ENCODE assay signal across 19 mouse cellular contexts in the genomic region with DNA sequence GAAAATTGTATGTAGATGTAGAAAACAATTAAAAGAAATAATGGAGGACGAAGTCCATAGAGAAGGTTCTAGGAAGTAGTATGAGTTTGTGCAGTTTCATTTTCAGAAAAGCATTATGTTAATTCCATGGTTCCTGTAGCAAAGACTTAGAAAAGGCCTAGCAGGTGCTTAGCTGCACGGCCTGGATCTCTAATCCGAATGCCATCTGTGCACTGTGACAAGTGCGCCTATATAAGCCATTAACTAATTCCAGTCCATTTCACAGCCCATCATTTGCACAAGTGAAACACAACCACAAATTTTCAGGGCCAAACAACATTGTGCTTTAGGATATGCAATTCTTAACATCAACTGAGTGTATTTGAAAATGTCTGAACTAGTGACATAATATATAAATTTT.
DNase-seq lines count a peak whose midpoint lies in the region; ATAC-seq and TF ChIP-seq lines count a peak whose summit lies in the region.
"Had no signal": no experiment of that assay in that cellular context is flagged by ENCODE, and none has a peak within 500 bp of the region (broad histone marks: within the 10 kb centered on the region; RNA-seq: fewer than 3 reads in every experiment).

No protein-coding gene starts in this region.

- peak; percentile 71; the same call in 1 of the 2 replicates for ATAC-seq in forebrain, embryonic 15.5 days (replicated peaks)
- ATAC-seq in forebrain, postnatal 0 days: no peak
- ATAC-seq in liver, postnatal 0 days: no peak
- ATAC-seq: intestine, embryonic 16.5 days; midbrain, embryonic 16.5 days had no signal

- intact Hi-C loops in left cerebral cortex, postnatal 36 days (cut with DNase I): no loop called here

- H3K27ac ChIP-seq in forebrain, embryonic 15.5 days (replicated peaks): no peak overlapping the region
- no peak overlapping the region for H3K27ac ChIP-seq in forebrain, postnatal 0 days (ENCODE audit: low read depth, low read length)
- H3K27ac ChIP-seq in liver, postnatal 0 days (ENCODE audit: low read depth): no peak overlapping the region
- H3K27ac ChIP-seq: hindbrain, embryonic 15.5 days; liver, embryonic 13.5 days had no signal

- no peak overlapping the region for H3K4me3 ChIP-seq in forebrain, embryonic 15.5 days
- H3K4me3 ChIP-seq in forebrain, postnatal 0 days (ENCODE audit: low read depth, low read length): no peak overlapping the region
- no peak overlapping the region for H3K4me3 ChIP-seq in liver, postnatal 0 days (ENCODE audit: low read depth, low read length)
- H3K4me3 ChIP-seq: hindbrain, embryonic 15.5 days; liver, embryonic 13.5 days; megakaryocyte, embryonic 14.5 days had no signal

- TF ChIP-seq CTCF in forebrain, postnatal 0 days (IDR thresholded peaks at IDR 0.05; ENCODE audit: low read depth): no peak
- no peak for TF ChIP-seq CTCF in liver, postnatal 0 days (IDR thresholded peaks at IDR 0.05; ENCODE audit: low read depth)

- WGBS in forebrain, embryonic 15.5 days: 71% methylated on average over 4 of the region's 4 CpGs
- WGBS in forebrain, postnatal 0 days: 54% methylated on average over 4 of the region's 4 CpGs
- whole genome bisulfite sequencing in liver, postnatal 0 days (ENCODE audit: insufficient replicate concordance): 85% methylated on average over 4 of the region's 4 CpGs

- DNase-seq in cerebellum, adult 11-12 months: peak; percentile 8
- no peak for DNase-seq in cerebellum, postnatal 4 days (ENCODE audit: low spot score in 2 of 2)
- DNase-seq in forebrain, postnatal 0 days: no peak
- DNase-seq in brain, adult 2 months (ENCODE audit: low read depth, low spot score): peak; percentile 41
- peak; percentile 15 for DNase-seq in retina, adult 2 months (ENCODE audit: low read depth, low spot score)
- DNase-seq in liver, postnatal 0 days: no peak
- no peak for DNase-seq in left cerebral cortex, postnatal 36 days (ENCODE audit: low spot score in 2 of 2)
- DNase-seq: adrenal gland, postnatal 14 days; kidney, adult 9 months; kidney, postnatal 25 days; liver, embryonic 13.5 days; lung, embryonic 14.5 days; right cerebral cortex, postnatal 25 days; spleen, adult 18-20 months had no signal

- no peak overlapping the region for H3K4me2 ChIP-seq in forebrain, embryonic 15.5 days (replicated peaks)
- no peak overlapping the region for H3K4me2 ChIP-seq in forebrain, postnatal 0 days (ENCODE audit: low read depth)
- no peak overlapping the region for H3K4me2 ChIP-seq in liver, postnatal 0 days (ENCODE audit: low read depth, low read length)
- H3K4me2 ChIP-seq: hindbrain, embryonic 15.5 days; liver, embryonic 13.5 days; lung, embryonic 14.5 days had no signal

- H3K4me1 ChIP-seq in forebrain, embryonic 15.5 days: no peaks in the 10 kb centered on the region
- no peaks in the 10 kb centered on the region for H3K4me1 ChIP-seq in forebrain, postnatal 0 days (ENCODE audit: insufficient read depth)
- no peaks in the 10 kb centered on the region for H3K4me1 ChIP-seq in liver, postnatal 0 days (ENCODE audit: insufficient read depth)
- H3K4me1 ChIP-seq: hindbrain, embryonic 15.5 days; liver, embryonic 13.5 days; megakaryocyte, embryonic 14.5 days had no signal

- H3K27me3 ChIP-seq in forebrain, embryonic 15.5 days: no peaks in the 10 kb centered on the region
- no peaks in the 10 kb centered on the region for H3K27me3 ChIP-seq in forebrain, postnatal 0 days (ENCODE audit: insufficient read depth, low read length)
- H3K27me3 ChIP-seq in liver, postnatal 0 days (ENCODE audit: insufficient read depth, low read length): no peaks in the 10 kb centered on the region
- H3K27me3 ChIP-seq: hindbrain, embryonic 15.5 days; liver, embryonic 13.5 days; megakaryocyte, embryonic 14.5 days had no signal

- no peaks in the 10 kb centered on the region for H3K9me3 ChIP-seq in forebrain, embryonic 15.5 days
- H3K9me3 ChIP-seq in forebrain, postnatal 0 days (ENCODE audit: low read length): no peaks in the 10 kb centered on the region
- no peaks in the 10 kb centered on the region for H3K9me3 ChIP-seq in liver, postnatal 0 days (ENCODE audit: low read length)
- H3K9me3 ChIP-seq: hindbrain, embryonic 15.5 days; liver, embryonic 13.5 days; megakaryocyte, embryonic 14.5 days had no signal

- no peaks in the 10 kb centered on the region for H3K36me3 ChIP-seq in forebrain, embryonic 15.5 days
- no peaks in the 10 kb centered on the region for H3K36me3 ChIP-seq in forebrain, postnatal 0 days (ENCODE audit: insufficient read depth)
- H3K36me3 ChIP-seq in liver, postnatal 0 days (replicated peaks; ENCODE audit: insufficient read depth, low read length): no peaks in the 10 kb centered on the region
- H3K36me3 ChIP-seq: hindbrain, embryonic 15.5 days; liver, embryonic 13.5 days had no signal

- no peak for TF ChIP-seq EP300 in liver, postnatal 0 days (IDR thresholded peaks at IDR 0.05; ENCODE audit: low read depth)

- no peak overlapping the region for H3K9ac ChIP-seq in forebrain, embryonic 15.5 days (replicated peaks)
- H3K9ac ChIP-seq in forebrain, postnatal 0 days: no peak overlapping the region
- no peak overlapping the region for H3K9ac ChIP-seq in liver, postnatal 0 days (replicated peaks)
- H3K9ac ChIP-seq: hindbrain, embryonic 15.5 days; liver, embryonic 13.5 days; lung, embryonic 14.5 days had no signal

Comparison
In these comparisons a context has a peak if more than half of its experiments do, and no peak if none do; other contexts are left out.
1. DNase-seq: peak in cerebellum, adult 11-12 months (single experiment), brain, adult 2 months (single experiment) and retina, adult 2 months (single experiment); none in cerebellum, postnatal 4 days (0 of 2), forebrain, postnatal 0 days (single experiment), liver, postnatal 0 days (single experiment) and left cerebral cortex, postnatal 36 days (0 of 2).